Mouse (Mus musculus) bone marrow, adult 2 months (tissue): ENCODE measurements around the gene Sh2d1a.
A peak's percentile ranks its signal among the peaks of the same experiment; 100 is the strongest.

Experiments used
- CTCF ChIP-seq: fragments of 200-500 bp; IDR thresholded peaks from 2 replicates; pipeline ENCODE4 v1.5.1; 2011; ENCODE audit warnings: low read length, control low read depth; ENCODE audit not compliant: control insufficient read depth, insufficient read depth
- POLR2A ChIP-seq: fragments of 200-500 bp; IDR thresholded peaks from 2 replicates; pipeline ENCODE4 v1.6.1; 2011; ENCODE audit warnings: low read depth, mild to moderate bottlenecking, control low read depth, low read length, borderline replicate concordance; ENCODE audit not compliant: control insufficient read depth

- no peak for TF ChIP-seq POLR2A
- peak; percentile 32; the same call in 1 of the 2 replicates for TF ChIP-seq CTCF
Measured at GRCm38 (mm10) chrX:42540756-42541053, 38.5 kb downstream of the Sh2d1a start.
